Mouse (Mus musculus) bone marrow macrophage, adult 2 months (primary cell): ENCODE results near the gene H2al2c. TPM values are rescaled to one million over a fixed set of nuclear protein-coding genes. Genes with fewer than 3 reads are reported as not detected.
"Not testable (repeated sequence)": the region's sequence is repeated elsewhere in the genome, so short reads cannot be mapped to it uniquely, and the experiment has no call there.

ENCODE experiments used
- H3K27ac ChIP-seq: 2 replicates; pipeline ENCODE4 v1.5.1; 2012; ENCODE audit warnings: low read depth, low read length; ENCODE audit not compliant: insufficient read depth
- H3K4me1 ChIP-seq: 2 replicates; pipeline ENCODE4 v1.6.1; 2012; ENCODE audit warnings: low read length; ENCODE audit not compliant: control insufficient read depth, insufficient read depth
- H3K4me3 ChIP-seq: 2 replicates; pipeline ENCODE4 v1.5.1; 2012; ENCODE audit warnings: mild to moderate bottlenecking, low read length, moderate library complexity; ENCODE audit not compliant: insufficient read depth
- polyA plus RNA-seq: library from polyadenylated mRNA; stranded (reverse); fragments of >200 nt; gene quantifications from 2 replicates; pipeline ENCODE4 v1.2.4, GENCODE M21; 2012; ENCODE audit not compliant: missing spikeins, insufficient read depth, insufficient read length

The H2al2c gene
- not detected in 2 replicates for polyA plus RNA-seq

DNA sequence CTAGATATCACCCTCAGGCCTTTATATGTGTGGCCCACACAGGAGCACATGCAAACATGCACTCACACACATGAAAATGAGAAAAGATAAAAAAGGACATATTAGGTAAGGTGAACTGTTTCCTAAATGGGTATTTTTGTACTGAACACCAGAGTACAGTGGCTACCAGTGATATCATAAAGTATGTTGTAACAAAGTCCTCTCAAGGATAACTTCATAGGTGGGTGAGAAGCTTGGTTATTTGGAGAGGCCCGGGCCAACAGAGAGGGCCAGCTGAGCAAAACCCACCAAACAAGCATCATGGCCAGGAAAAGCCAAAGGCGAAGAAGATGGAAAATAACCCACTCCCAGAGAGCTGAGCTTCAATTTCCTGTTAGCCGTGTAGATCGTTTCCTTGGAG lies at the start of gene H2al2c:
TSS of gene H2al2c (plus strand) at position 301 of the 400 bp plus-strand sequence.
- not testable (repeated sequence) for H3K4me1 ChIP-seq, H3K4me3 ChIP-seq, H3K27ac ChIP-seq

Other genes with a start within 250 kb of the H2al2c start
- gene Sry, start 64.6 kb downstream of the H2al2c start, polyA plus RNA-seq: not detected in 2 replicates
- not detected in 2 replicates for gene H2al2b, start 121.6 kb downstream of the H2al2c start, polyA plus RNA-seq
- gene Gm4064, start 197.1 kb downstream of the H2al2c start, polyA plus RNA-seq: not detected in 2 replicates
- gene Rbmy, start 231.6 kb downstream of the H2al2c start, polyA plus RNA-seq: not detected in 2 replicates
- gene Gm10256, start 231.6 kb downstream of the H2al2c start, polyA plus RNA-seq: not detected in 2 replicates